Mouse (Mus musculus) testis, adult 2 months (tissue): ENCODE measurements around the gene Aox3. TPM values are rescaled to one million over a fixed set of nuclear protein-coding genes. Genes with fewer than 3 reads are reported as not detected.

Experiments used
- H3K27ac ChIP-seq: fragments of 200-500 bp; 2 replicates; pipeline ENCODE4 v1.5.1; 2012; ENCODE audit warnings: low read depth, low read length; ENCODE audit not compliant: control insufficient read depth, insufficient read depth
- H3K27me3 ChIP-seq: fragments of 200-500 bp; 2 replicates; pipeline ENCODE4 v1.6.1; 2012; ENCODE audit warnings: mild to moderate bottlenecking, low read length, moderate library complexity; ENCODE audit not compliant: control insufficient read depth, insufficient read depth
- H3K36me3 ChIP-seq: fragments of 200-500 bp; 2 replicates; pipeline ENCODE4 v1.6.1; 2012; ENCODE audit warnings: mild to moderate bottlenecking, low read length; ENCODE audit not compliant: control insufficient read depth, insufficient read depth
- H3K4me1 ChIP-seq: fragments of 200-500 bp; 2 replicates; pipeline ENCODE4 v1.6.1; 2012; ENCODE audit warnings: low read length; ENCODE audit not compliant: control insufficient read depth, insufficient read depth
- H3K4me3 ChIP-seq: fragments of 200-500 bp; 2 replicates; pipeline ENCODE4 v1.5.1; 2012; ENCODE audit warnings: low read depth, mild to moderate bottlenecking, low read length, moderate library complexity, mixed read lengths; ENCODE audit not compliant: control insufficient read depth
- CTCF ChIP-seq: fragments of 200-500 bp; IDR thresholded peaks from 2 replicates; pipeline ENCODE4 v1.5.1; 2012; ENCODE audit warnings: low read depth, mild to moderate bottlenecking, inconsistent platforms, low read length, moderate library complexity; ENCODE audit not compliant: control insufficient read depth, insufficient read depth, insufficient replicate concordance
- POLR2A ChIP-seq: fragments of 200-500 bp; IDR thresholded peaks from 2 replicates; pipeline ENCODE4 v1.6.1; 2012; ENCODE audit warnings: low read depth, mild to moderate bottlenecking, inconsistent platforms, low read length, moderate library complexity; ENCODE audit not compliant: control insufficient read depth
- polyA plus RNA-seq: library from polyadenylated mRNA; depleted of rRNA; stranded (reverse); fragments of >200 nt; gene quantifications from 2 replicates; pipeline ENCODE4 v1.2.3, GENCODE M21; 2012; rRNA removed

The Aox3 gene
- polyA plus RNA-seq, 1 experiment = 9.6 TPM

DNA sequence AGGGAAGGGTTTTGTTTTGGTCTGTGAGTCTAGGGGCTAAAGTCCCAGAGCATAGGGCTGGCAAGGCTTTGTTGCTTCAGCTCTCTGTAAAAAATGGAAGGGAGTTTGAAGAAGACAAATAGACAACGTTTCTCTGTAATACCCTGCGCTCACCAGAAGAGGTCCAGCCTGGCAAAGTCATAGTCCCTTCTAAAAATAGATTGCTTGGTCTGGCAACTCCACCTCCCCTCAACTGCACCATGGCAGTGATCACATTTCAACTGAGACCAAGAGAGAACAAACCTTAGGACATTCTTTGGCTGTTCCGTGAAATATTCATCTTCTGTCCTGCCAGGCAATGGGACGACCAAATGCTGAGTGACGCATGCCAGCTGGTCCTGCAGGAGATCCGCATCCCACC lies 127.4 kb downstream of the Aox3 start:
- no peak overlapping the region for H3K4me3 ChIP-seq
- no peak overlapping the region for H3K27ac ChIP-seq
- no peak for TF ChIP-seq POLR2A
- TF ChIP-seq CTCF = no peak
- H3K4me1 ChIP-seq = no peaks in the 10 kb centered on the region; the same call in 1 of the 2 replicates
- no peaks in the 10 kb centered on the region for H3K27me3 ChIP-seq
- no peaks in the 10 kb centered on the region for H3K36me3 ChIP-seq

DNA sequence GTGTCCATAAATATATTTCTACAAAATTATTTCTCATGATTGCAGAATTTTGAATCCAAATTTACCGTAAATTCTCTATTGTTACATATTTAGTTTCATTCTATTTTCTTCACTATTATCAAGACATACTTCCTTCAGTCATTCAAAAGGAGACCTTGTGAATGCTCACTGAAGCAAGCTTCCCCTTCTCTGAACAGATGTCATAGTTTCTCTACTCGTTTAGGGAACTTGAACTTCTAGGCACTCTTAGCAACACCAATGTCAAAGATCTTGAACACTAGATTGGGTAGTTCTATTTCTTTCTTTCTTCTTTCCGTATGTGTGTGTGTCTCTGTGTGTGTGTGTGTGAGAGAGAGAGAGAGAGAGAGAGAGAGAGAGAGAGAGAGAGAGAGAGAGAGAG lies 131.6 kb downstream of the Aox3 start:
- TF ChIP-seq CTCF (no peak), POLR2A (no peak)
- H3K36me3 ChIP-seq = no peaks in the 10 kb centered on the region
- no peak overlapping the region for H3K27ac ChIP-seq
- no peaks in the 10 kb centered on the region for H3K27me3 ChIP-seq
- H3K4me1 ChIP-seq = no peaks in the 10 kb centered on the region
- no peak overlapping the region for H3K4me3 ChIP-seq

DNA sequence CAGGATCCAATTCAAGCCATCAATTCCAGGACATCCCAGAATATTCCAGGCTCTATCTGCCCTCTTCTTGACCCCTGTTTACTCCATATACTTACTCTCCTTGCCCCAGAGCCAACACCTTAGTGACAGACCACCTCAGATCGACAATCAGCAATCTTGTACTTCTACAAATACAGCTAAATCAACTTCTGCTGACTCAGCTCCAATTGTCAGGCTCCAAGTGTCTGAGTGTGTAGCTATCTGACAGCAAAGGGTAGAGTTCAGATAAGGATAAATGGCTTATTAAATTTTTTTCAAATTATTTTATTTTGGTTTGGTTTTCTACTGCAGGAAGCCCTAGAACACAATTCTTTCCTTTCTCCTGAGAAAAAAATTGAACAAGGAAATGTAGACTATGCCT lies 135.6 kb downstream of the Aox3 start:
- H3K4me3 ChIP-seq = no peak overlapping the region
- H3K4me1 ChIP-seq = no peaks in the 10 kb centered on the region
- TF ChIP-seq CTCF (no peak), POLR2A (no peak)
- H3K36me3 ChIP-seq = no peaks in the 10 kb centered on the region
- no peaks in the 10 kb centered on the region for H3K27me3 ChIP-seq
- no peak overlapping the region for H3K27ac ChIP-seq

Other genes starting within 250 kb of the Aox3 start
- 3.7 and 4.2 TPM in 2 replicates for gene Sgo2a, start 117.2 kb upstream of the Aox3 start, polyA plus RNA-seq
- gene Kctd18, start 94.2 kb upstream of the Aox3 start, polyA plus RNA-seq = 8.8 and 9.0 TPM in 2 replicates
- 2.7 and 3.3 TPM in 2 replicates for gene Aox1, start 83.2 kb upstream of the Aox3 start, polyA plus RNA-seq
- 1.0 and 1.6 TPM in 2 replicates for gene Aox4, start 97.3 kb downstream of the Aox3 start, polyA plus RNA-seq
- 0.27 and 0.31 TPM in 2 replicates for gene Aox2, start 165.2 kb downstream of the Aox3 start, polyA plus RNA-seq